Mouse (Mus musculus): ENCODE measurements around the gene Nek3.

- TF ChIP-seq GATA1 (IDR thresholded peaks at IDR 0.05; ENCODE audit: low read length) (no peak), TAL1 (IDR thresholded peaks at IDR 0.05; ENCODE audit: low read length) (no peak)
These were observed 18.4 kb downstream of the Nek3 start for GRCm38 (mm10) chr8:22147706-22148366.
